Mouse (Mus musculus) limb, embryonic 15.5 days (tissue): ENCODE measurements around the gene Ncaph. TPM values are rescaled to one million over a fixed set of nuclear protein-coding genes. Genes with fewer than 3 reads are reported as not detected.
"Not testable (repeated sequence)": the region's sequence is repeated elsewhere in the genome, so short reads cannot be mapped to it uniquely, and the experiment has no call there.

ENCODE experiments used
- ATAC-seq: fragments of 200-750 bp; cut with Nextera tagmentation; 2 replicates; pipeline ENCODE4 v1.8.0; 2017; ENCODE audit warnings: low read depth, moderate TSS enrichment; ENCODE audit not compliant: insufficient number of reproducible peaks, low FRiP score, low TSS enrichment
- H3K27ac ChIP-seq: fragments of 300-500 bp; sonication (generic); 2 replicates; pipeline ENCODE4 v1.5.1; 2015; ENCODE audit warnings: moderate library complexity, mild to moderate bottlenecking, inconsistent platforms
- H3K27me3 ChIP-seq: fragments of 300-500 bp; sonication (generic); 2 replicates; pipeline ENCODE4 v1.6.1; 2015; ENCODE audit warnings: inconsistent platforms
- H3K36me3 ChIP-seq: fragments of 300-500 bp; sonication (generic); 2 replicates; pipeline ENCODE4 v1.6.1; 2015; ENCODE audit warnings: inconsistent platforms
- H3K4me1 ChIP-seq: fragments of 300-500 bp; sonication (generic); 2 replicates; pipeline ENCODE4 v1.6.1; 2015; ENCODE audit warnings: inconsistent platforms
- H3K4me2 ChIP-seq: fragments of 300-500 bp; sonication (generic); 2 replicates; pipeline ENCODE4 v1.6.1; 2015; ENCODE audit warnings: mild to moderate bottlenecking, inconsistent platforms
- H3K4me3 ChIP-seq: fragments of 300-500 bp; sonication (generic); 2 replicates; pipeline ENCODE4 v1.5.1; 2015; ENCODE audit warnings: mild to moderate bottlenecking, inconsistent platforms
- H3K9ac ChIP-seq: fragments of 300-500 bp; sonication (generic); 2 replicates; pipeline ENCODE4 v1.6.1; 2015; ENCODE audit warnings: inconsistent platforms
- H3K9me3 ChIP-seq: fragments of 300-500 bp; sonication (generic); 2 replicates; pipeline ENCODE4 v1.6.1; 2016; ENCODE audit warnings: inconsistent platforms
- WGBS: fragments of 180-500 bp; shearing (Covaris S2); methylation state at CpG from one replicate; pipeline ENCODE4 v1.1.7; 2015; 5-methylcytosine and 5-hydroxymethylcytosine counted together
- polyA plus RNA-seq: library from polyadenylated mRNA; unstranded; fragments of >200 nt; fragmentation: Nextera tagmentation; extraction: Ambion mirVana; gene quantifications from 2 replicates; pipeline ENCODE4 v1.2.1, GENCODE M21; 2015

The Ncaph gene
- polyA plus RNA-seq, 1 experiment from 2014 or later = 61.3 TPM

DNA sequence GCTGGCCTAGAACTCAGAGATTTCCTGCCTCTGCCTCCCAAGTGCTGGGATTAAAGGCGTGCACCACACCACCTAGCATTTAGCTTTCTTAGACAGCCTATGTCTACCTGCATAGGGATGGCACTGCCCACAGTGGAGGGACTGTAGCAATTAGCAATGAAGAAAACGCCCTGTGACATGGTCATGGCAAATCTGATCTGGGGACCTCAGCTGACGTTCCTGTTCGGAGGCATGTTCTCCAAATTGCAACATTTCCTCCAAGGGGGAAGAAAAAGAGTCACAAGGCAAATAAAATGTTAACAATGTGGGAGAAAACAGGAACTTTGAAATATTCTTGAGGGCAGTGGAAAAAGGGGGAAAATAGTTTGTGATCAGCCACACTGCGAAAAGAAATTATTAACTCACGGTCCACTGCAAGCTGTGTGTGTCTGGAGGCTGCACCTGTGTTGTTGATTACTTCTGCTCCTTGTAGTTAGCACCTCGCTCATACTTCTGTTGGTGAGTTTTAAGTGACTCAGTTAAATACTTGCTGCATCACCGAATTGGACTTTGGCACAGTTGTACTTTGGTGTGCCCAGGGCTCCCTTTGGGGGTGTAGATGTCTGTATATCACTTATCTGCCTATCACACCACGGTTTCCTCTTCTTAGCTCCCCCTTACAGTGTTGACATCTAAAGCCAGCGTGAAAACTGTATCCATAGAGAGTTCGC is 53.7 kb downstream of the Ncaph start:
- Histone ChIP-seq H3K27me3 (no peaks in the 10 kb centered on the region), H3K36me3 (peaks cover 10% of the 10 kb centered on the region; the same call in 1 of the 2 replicates), H3K27ac (no peak overlapping the region; the same call in 1 of the 2 replicates), H3K9ac (no peak overlapping the region), H3K4me1 (no peaks in the 10 kb centered on the region), H3K4me2 (no peak overlapping the region), H3K9me3 (no peaks in the 10 kb centered on the region), H3K4me3 (no peak overlapping the region)
- no peak for ATAC-seq
- 82% methylated on average over 11 of the region's 11 CpGs for WGBS

DNA sequence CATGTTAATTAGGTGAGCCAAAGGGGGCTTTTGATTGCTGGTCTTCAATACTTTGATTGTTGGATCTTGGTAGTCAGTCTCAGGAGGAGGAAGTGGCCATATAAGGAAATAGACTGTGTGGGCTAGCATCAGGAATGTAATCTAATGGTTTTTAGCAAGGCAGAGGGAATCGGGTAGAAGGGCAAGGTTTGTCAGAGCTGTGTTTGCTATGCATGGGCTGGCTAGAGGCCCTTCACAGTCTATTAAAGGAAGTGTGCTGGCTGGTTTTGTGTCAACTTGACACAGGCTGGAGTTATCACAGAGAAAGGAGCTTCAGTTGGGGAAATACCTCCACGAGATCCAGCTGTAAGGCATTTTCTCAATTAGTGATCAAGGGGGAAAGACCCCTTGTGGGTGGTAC is 54.7 kb downstream of the Ncaph start:
- H3K4me3 ChIP-seq, ATAC-seq, H3K9ac ChIP-seq, H3K4me1 ChIP-seq, H3K4me2 ChIP-seq, H3K36me3 ChIP-seq, H3K27ac ChIP-seq, H3K27me3 ChIP-seq, H3K9me3 ChIP-seq: not testable (repeated sequence)
- 72% methylated on average over 2 of the region's 2 CpGs for WGBS

DNA sequence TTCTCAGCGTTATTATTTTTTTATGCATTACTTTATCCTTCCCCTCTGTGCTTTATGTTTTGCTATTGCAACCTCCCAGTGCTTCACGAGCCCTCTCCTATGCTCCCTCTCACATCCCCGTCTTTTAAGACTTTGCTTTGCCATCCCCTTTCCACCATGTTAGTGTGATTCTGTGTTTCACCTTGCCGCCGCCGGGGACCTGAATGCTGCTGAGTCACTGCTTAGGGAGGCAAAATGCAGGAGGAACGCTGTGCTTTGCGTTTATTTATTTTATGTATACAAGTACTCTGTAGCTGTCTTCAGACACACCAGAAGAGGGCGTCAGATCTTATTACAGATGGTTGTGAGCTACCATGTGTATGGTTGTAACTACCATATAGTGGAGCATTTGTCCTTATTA is 56.1 kb downstream of the Ncaph start:
- H3K4me1 ChIP-seq = no peaks in the 10 kb centered on the region
- H3K9ac ChIP-seq = no peak overlapping the region
- H3K27me3 ChIP-seq = no peaks in the 10 kb centered on the region
- H3K4me3 ChIP-seq = no peak overlapping the region
- no peak overlapping the region for H3K4me2 ChIP-seq
- ATAC-seq = no peak
- WGBS = 78% methylated on average over 9 of the region's 9 CpGs
- no peak overlapping the region for H3K27ac ChIP-seq
- H3K9me3 ChIP-seq = no peaks in the 10 kb centered on the region
- H3K36me3 ChIP-seq = peaks cover 8% of the 10 kb centered on the region; the same call in 1 of the 2 replicates

DNA sequence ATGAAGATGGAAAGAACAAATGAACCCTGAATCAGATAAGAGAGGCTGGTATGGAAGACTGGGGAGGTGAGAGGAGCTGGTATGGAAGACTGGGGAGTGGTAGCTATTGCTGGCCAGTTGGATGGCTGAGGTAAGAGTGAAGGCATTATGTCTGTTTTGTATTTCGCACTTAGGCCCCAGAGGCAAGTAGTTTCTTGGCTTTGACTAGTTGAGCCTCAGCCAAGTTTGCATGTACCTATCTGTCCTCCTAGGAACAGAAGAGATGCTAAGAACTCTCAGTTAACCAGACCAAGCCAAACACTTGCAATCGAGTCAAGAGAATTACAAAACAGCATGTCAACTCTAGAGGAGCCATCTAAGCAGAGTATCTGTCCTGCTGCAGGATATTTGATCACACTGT is 59.6 kb downstream of the Ncaph start:
- 91% methylated on average over 2 of the region's 2 CpGs for WGBS
- ATAC-seq = no peak
- H3K4me1 ChIP-seq = peaks cover 13% of the 10 kb centered on the region
- no peak overlapping the region for H3K4me2 ChIP-seq
- no peak overlapping the region for H3K9ac ChIP-seq
- H3K36me3 ChIP-seq = no peaks in the 10 kb centered on the region
- H3K27ac ChIP-seq = no peak overlapping the region
- no peak overlapping the region for H3K4me3 ChIP-seq
- H3K9me3 ChIP-seq = no peaks in the 10 kb centered on the region
- H3K27me3 ChIP-seq = no peaks in the 10 kb centered on the region

DNA sequence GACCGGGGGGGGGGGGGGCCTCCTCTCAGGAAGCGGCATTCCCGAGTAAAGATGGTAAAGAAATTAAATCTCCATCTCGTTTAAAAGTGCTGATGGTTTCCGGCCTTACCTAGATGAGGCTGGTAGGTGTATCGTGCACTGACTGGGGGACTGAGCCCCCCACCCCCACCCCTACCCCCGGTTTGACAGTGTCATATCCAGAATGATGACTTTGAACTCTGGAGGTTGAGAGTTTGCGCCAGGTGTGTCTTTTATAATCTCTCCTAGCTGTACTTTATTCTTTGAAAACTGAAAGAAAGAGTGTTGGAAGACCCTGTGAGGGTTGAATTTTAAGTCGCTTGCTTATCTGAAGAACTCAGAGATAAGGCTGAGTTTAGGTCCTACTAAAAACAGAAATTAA is 62.9 kb downstream of the Ncaph start:
- Histone ChIP-seq H3K9me3 (no peaks in the 10 kb centered on the region), H3K27ac (peak overlapping the region; percentile 54), H3K36me3 (peaks cover 6% of the 10 kb centered on the region; the same call in 1 of the 2 replicates), H3K27me3 (no peaks in the 10 kb centered on the region), H3K4me1 (peaks cover 13% of the 10 kb centered on the region), H3K4me2 (peak overlapping the region; percentile 62), H3K9ac (peak overlapping the region; percentile 61), H3K4me3 (peak overlapping the region; percentile 64)
- WGBS = 10% methylated on average over 9 of the region's 9 CpGs
- ATAC-seq = peak; percentile 32; the same call in 1 of the 2 replicates

DNA sequence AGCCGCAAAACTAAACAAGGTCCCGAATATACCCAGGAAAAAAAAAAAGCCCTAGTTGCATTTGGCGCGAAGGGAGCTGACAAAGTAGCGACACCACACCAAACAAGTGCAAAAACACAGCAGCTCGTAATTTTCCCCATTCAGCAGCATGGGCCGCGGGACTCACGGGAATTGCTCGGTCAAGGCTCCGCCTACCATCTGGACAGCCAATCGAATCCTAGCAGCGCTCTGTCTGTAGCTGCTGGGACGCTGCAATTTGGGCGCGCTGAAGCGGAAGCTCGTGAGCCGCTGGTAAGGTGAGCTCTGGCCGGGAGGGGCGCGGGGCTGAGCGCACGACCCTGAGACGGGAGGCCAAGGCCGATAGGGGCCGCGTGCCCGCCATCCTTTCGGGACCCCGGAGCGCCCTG is 63.3 kb downstream of the Ncaph start, which contains the start of gene Blvra:
Gene Blvra, plus strand, starts transcription at position 231 of the 407 bp plus-strand sequence.
- Histone ChIP-seq H3K4me3 (peak within 1 kb of the TSS; percentile 64), H3K9ac (peak within 1 kb of the TSS; percentile 61), H3K27me3 (no peaks in the 10 kb centered on the region), H3K36me3 (peaks cover 8% of the 10 kb centered on the region; the same call in 1 of the 2 replicates), H3K9me3 (no peaks in the 10 kb centered on the region), H3K4me1 (peaks cover 13% of the 10 kb centered on the region), H3K27ac (peak within 1 kb of the TSS; percentile 54), H3K4me2 (peak within 1 kb of the TSS; percentile 62)
- peak; percentile 95 for ATAC-seq
- WGBS = 1% methylated on average over 31 of the region's 32 CpGs

DNA sequence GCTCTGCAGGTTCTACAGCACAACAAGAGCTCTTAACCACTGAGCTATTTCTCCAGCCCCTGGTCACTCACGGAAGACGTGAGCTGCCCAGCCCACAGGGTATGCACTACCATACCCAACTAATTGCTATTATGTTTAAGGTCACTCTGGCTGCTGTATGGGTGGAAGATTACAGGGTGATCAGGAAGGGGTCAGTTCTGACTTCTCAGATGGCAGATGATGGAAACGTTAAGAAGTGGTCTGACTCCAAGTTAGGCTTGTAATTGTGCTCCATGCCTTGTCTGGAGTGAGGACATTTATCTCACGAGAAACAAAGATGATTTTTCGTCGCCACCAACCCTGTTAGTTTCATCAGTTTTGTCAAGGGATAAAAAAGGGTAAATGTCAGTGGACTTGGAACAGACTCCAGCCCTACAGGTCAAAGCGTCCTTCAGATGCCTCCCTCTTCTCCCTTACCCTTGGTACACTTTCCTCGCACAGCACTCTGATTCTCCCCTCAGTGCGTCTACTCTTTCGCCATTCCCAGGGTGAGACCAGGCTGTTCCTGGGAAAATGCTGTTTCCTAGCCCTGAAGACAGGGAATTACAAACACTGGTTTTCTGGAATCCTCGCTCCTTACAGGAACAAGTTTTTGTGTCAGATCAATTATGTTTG is 63.8 kb downstream of the Ncaph start:
- H3K4me1 ChIP-seq = peaks cover 13% of the 10 kb centered on the region
- no peaks in the 10 kb centered on the region for H3K27me3 ChIP-seq
- peaks cover 8% of the 10 kb centered on the region; the same call in 1 of the 2 replicates for H3K36me3 ChIP-seq
- 9% methylated on average over 11 of the region's 11 CpGs for WGBS
- peak overlapping the region; percentile 54 for H3K27ac ChIP-seq
- peak overlapping the region; percentile 61; the same call in 1 of the 2 replicates for H3K9ac ChIP-seq
- no peak for ATAC-seq
- H3K9me3 ChIP-seq = no peaks in the 10 kb centered on the region
- H3K4me3 ChIP-seq = peak overlapping the region; percentile 64
- H3K4me2 ChIP-seq = peak overlapping the region; percentile 62

DNA sequence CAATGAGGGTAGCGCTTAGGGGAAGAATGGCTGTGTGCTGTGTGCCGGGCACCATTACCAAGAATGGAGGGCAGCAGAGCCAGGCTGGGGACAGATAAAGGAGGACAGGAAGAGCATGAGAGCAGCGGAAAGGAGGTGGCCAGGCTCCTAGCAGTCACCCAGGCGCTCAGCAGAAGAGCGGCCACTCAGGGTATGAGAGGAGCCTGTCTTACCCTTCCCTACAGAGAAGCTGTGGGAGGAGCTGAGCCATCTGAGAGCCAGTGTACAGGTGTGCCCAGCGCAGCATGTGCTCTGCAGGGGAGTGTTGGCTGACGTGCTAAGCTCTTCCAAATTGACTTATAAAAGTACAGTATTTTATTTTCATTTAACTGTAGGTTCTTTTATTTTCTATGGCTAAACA is 64.9 kb downstream of the Ncaph start:
- Histone ChIP-seq H3K27ac (no peak overlapping the region), H3K4me3 (no peak overlapping the region), H3K9me3 (no peaks in the 10 kb centered on the region), H3K36me3 (peaks cover 8% of the 10 kb centered on the region; the same call in 1 of the 2 replicates), H3K9ac (no peak overlapping the region), H3K27me3 (no peaks in the 10 kb centered on the region), H3K4me1 (peaks cover 13% of the 10 kb centered on the region), H3K4me2 (no peak overlapping the region)
- 72% methylated on average over 7 of the region's 7 CpGs for WGBS
- ATAC-seq = no peak

DNA sequence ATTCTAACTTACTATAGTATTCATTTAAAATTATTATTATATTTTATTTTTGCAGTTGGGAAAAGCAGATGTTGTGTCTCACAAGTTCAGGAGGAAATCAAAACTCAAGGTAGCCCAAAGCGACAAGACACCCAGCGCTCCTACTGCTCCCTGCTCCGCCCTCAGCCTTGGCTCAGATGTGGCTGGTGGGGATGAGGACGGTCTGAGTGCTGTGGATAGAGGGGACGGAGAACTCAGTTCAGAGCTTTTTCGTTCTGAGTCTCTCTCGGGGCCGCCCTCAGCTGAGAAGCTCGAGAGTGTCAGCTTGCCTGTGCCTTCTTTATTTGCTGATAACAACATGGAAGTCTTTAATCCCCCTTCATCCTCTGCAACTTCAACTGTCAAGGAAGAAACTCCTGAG is 72.3 kb downstream of the Ncaph start:
- peaks cover 57% of the 10 kb centered on the region for H3K36me3 ChIP-seq
- ATAC-seq = no peak

More for the DNA sequence above, 72.3 kb downstream of the Ncaph start:
- no peak overlapping the region for H3K4me2 ChIP-seq
- no peak overlapping the region for H3K27ac ChIP-seq
- no peak overlapping the region for H3K4me3 ChIP-seq
- 93% methylated on average over 9 of the region's 9 CpGs for WGBS
- H3K4me1 ChIP-seq = no peaks in the 10 kb centered on the region
- H3K27me3 ChIP-seq = no peaks in the 10 kb centered on the region
- no peaks in the 10 kb centered on the region for H3K9me3 ChIP-seq
- H3K9ac ChIP-seq = no peak overlapping the region

Other genes starting within 250 kb of the Ncaph start
- 56.7 and 62.7 TPM in 2 replicates for gene Sppl2a, start 200.7 kb downstream of the Ncaph start, polyA plus RNA-seq
- gene Ap4e1, start 125.2 kb downstream of the Ncaph start, polyA plus RNA-seq = 9.4 and 9.5 TPM in 2 replicates
- 47.1 and 48.2 TPM in 2 replicates for gene Blvra, start 63.3 kb downstream of the Ncaph start, polyA plus RNA-seq
- 26.0 and 26.8 TPM in 2 replicates for gene Itpripl1, start 9.5 kb upstream of the Ncaph start, polyA plus RNA-seq
- gene 1810024B03Rik, start 74.3 kb upstream of the Ncaph start, polyA plus RNA-seq = 1.2 and 1.3 TPM in 2 replicates
- gene Snrnp200, start 74.4 kb upstream of the Ncaph start, polyA plus RNA-seq = 42.0 and 46.8 TPM in 2 replicates
- 64.0 and 68.0 TPM in 2 replicates for gene Ciao1, start 113.9 kb upstream of the Ncaph start, polyA plus RNA-seq
- 32.8 and 34.5 TPM in 2 replicates for gene Tmem127, start 114.0 kb upstream of the Ncaph start, polyA plus RNA-seq
- 58.2 and 63.2 TPM in 2 replicates for gene Stard7, start 136.3 kb upstream of the Ncaph start, polyA plus RNA-seq
- 7.4 TPM in 2 replicates for gene Dusp2, start 202.2 kb upstream of the Ncaph start, polyA plus RNA-seq
- 0.12 and 0.22 TPM in 2 replicates for gene Astl, start 204.7 kb upstream of the Ncaph start, polyA plus RNA-seq
- 0.38 and 0.48 TPM in 2 replicates for gene Adra2b, start 229.3 kb upstream of the Ncaph start, polyA plus RNA-seq